10 mouse cellular contexts compared by ENCODE assay signal in genomic region chr9:120054545-120055277, GRCm38 (mm10). TPM values are rescaled to one million over a fixed set of nuclear protein-coding genes. Genes with fewer than 3 reads are reported as not detected.
DNase-seq lines count a peak whose midpoint lies in the region; ATAC-seq and TF ChIP-seq lines count a peak whose summit lies in the region.
"Had no signal": no experiment of that assay in that cellular context is flagged by ENCODE, and none has a peak within 500 bp of the region (broad histone marks: within the 10 kb centered on the region; RNA-seq: fewer than 3 reads in every experiment).

No protein-coding gene starts in this region.

- H3K4me2 ChIP-seq in liver, embryonic 15.5 days = no peak overlapping the region

- H3K4me1 ChIP-seq in liver, embryonic 15.5 days (replicated peaks) = peaks cover 14% of the 10 kb centered on the region; the same call in 1 of the 2 replicates
- peaks cover 21% of the 10 kb centered on the region for H3K4me1 ChIP-seq in thymus, adult 2 months (replicated peaks; ENCODE audit: control insufficient read depth, insufficient read depth, low read length)

- H3K4me3 ChIP-seq in liver, embryonic 15.5 days (replicated peaks) = no peak overlapping the region
- no peak overlapping the region for H3K4me3 ChIP-seq in thymus, adult 2 months (ENCODE audit: control insufficient read depth, insufficient read depth, low read length)

- TF ChIP-seq CTCF in thymus, adult 2 months (IDR thresholded peaks at IDR 0.05; ENCODE audit: borderline replicate concordance, control insufficient read depth, extremely low read depth, insufficient read depth, low read length, poor library complexity) = peak; percentile 32; the same call in 1 of the 2 replicates

- peak; percentile 83 for ATAC-seq in common myeloid progenitor, adult 5-6 weeks (replicated peaks; ENCODE audit: low read depth, poor library complexity, severe bottlenecking)
- no peak; the same call in 1 of the 2 replicates for ATAC-seq in liver, embryonic 15.5 days (ENCODE audit: insufficient read depth)

- DNase-seq in frontal cortex, postnatal 10 days (ENCODE audit: low spot score in 2 of 2) = peak; percentile 18 to 53
- DNase-seq in frontal cortex, postnatal 25 days (ENCODE audit: low spot score in 2 of 2) = no peak
- DNase-seq in 416B (ENCODE audit: low read depth) = peak; percentile 48
- peak; percentile 43 for DNase-seq in thymus, adult 2 months
- no peak for DNase-seq in urinary bladder, postnatal 4 days (ENCODE audit: low spot score in 2 of 2)
- DNase-seq in c-Kit-positive CD71-positive TER-119-positive erythroid progenitor cells, embryonic 14.5 days (ENCODE audit: low spot score) = no peak

- 0 out of 2 replicates have a peak, but pooled peaks have one; percentile 29 for TF ChIP-seq POLR2A in thymus, adult 2 months (IDR thresholded peaks at IDR 0.05; ENCODE audit: control insufficient read depth, extremely low read depth, insufficient read depth, low read length, poor library complexity)

- H3K36me3 ChIP-seq in liver, embryonic 15.5 days (replicated peaks) = no peaks in the 10 kb centered on the region
- H3K36me3 ChIP-seq in thymus, adult 2 months (ENCODE audit: control insufficient read depth, insufficient read depth, low read length) = no peaks in the 10 kb centered on the region

- H3K9me3 ChIP-seq in liver, embryonic 15.5 days (replicated peaks) = no peaks in the 10 kb centered on the region

- peak overlapping the region; percentile 55 for H3K27ac ChIP-seq in liver, embryonic 15.5 days (replicated peaks)
- H3K27ac ChIP-seq in thymus, adult 2 months (ENCODE audit: control insufficient read depth, insufficient read depth, low read length) = peak overlapping the region; percentile 54
- H3K27ac ChIP-seq: liver, embryonic 14.5 days had no signal

- WGBS in liver, embryonic 15.5 days (ENCODE audit: insufficient replicate concordance) = 17% methylated on average over 8 of the region's 8 CpGs
- WGBS in thymus, adult 2 months = 5% methylated on average over 8 of the region's 8 CpGs

- H3K9ac ChIP-seq in liver, embryonic 15.5 days = no peak overlapping the region
- H3K9ac ChIP-seq: liver, embryonic 14.5 days had no signal

- no peaks in the 10 kb centered on the region for H3K27me3 ChIP-seq in liver, embryonic 15.5 days
- no peaks in the 10 kb centered on the region for H3K27me3 ChIP-seq in thymus, adult 2 months (ENCODE audit: control insufficient read depth, insufficient read depth, low read length)

RNA-seq across cellular contexts. Expression of gene Cx3cr1, which starts 15.0 kb away (rescaled TPM):
- 7.5 and 9.4 TPM in 2 replicates for total RNA-seq in common myeloid progenitor, adult 5-6 weeks (2017)
- 2.7 and 3.5 TPM in 2 replicates for polyA plus RNA-seq in liver, embryonic 15.5 days (2015; fragmentation: Nextera tagmentation; extraction: Ambion mirVana)
- 5.1 and 7.5 TPM in 2 replicates for polyA plus RNA-seq in thymus, adult 2 months (2012; rRNA removed)

RNA-seq across cellular contexts. Expression of gene Xirp1, which starts 31.3 kb away (rescaled TPM):
- not detected in 2 replicates for total RNA-seq in common myeloid progenitor, adult 5-6 weeks (2017)
- polyA plus RNA-seq in liver, embryonic 15.5 days (2015; fragmentation: Nextera tagmentation; extraction: Ambion mirVana) = 0.17 and 0.43 TPM in 2 replicates
- 0.24 and 2.3 TPM in 2 replicates for polyA plus RNA-seq in thymus, adult 2 months (2012; rRNA removed)
- polyA plus RNA-seq: liver, embryonic 14.5 days had no signal

RNA-seq across cellular contexts. Expression of gene Ccr8, which starts 37.2 kb away (rescaled TPM):
- total RNA-seq in common myeloid progenitor, adult 5-6 weeks (2017) = not detected in 2 replicates
- polyA plus RNA-seq in liver, embryonic 15.5 days (2015; fragmentation: Nextera tagmentation; extraction: Ambion mirVana) = 0.07 TPM in 1 of 2 replicates, not detected in the other
- polyA plus RNA-seq in thymus, adult 2 months (2012; rRNA removed) = 19.2 and 21.0 TPM in 2 replicates
- polyA plus RNA-seq: liver, embryonic 14.5 days; testis, adult 2 months had no signal

RNA-seq across cellular contexts. Expression of gene Slc25a38, which starts 55.5 kb away (rescaled TPM):
- 31.2 and 41.1 TPM in 2 replicates for total RNA-seq in common myeloid progenitor, adult 5-6 weeks (2017)
- 130 and 137 TPM in 2 replicates for polyA plus RNA-seq in liver, embryonic 15.5 days (2015; fragmentation: Nextera tagmentation; extraction: Ambion mirVana)
- polyA plus RNA-seq in thymus, adult 2 months (2012; rRNA removed) = 67.8 and 79.9 TPM in 2 replicates

Comparison
In these comparisons a context has a peak if more than half of its experiments do, and no peak if none do; other contexts are left out.
1. DNase-seq: peak in frontal cortex, postnatal 10 days (2 of 2), 416B (single experiment) and thymus, adult 2 months (single experiment); none in frontal cortex, postnatal 25 days (0 of 2), urinary bladder, postnatal 4 days (0 of 2) and c-Kit-positive CD71-positive TER-119-positive erythroid progenitor cells, embryonic 14.5 days (single experiment).
2. RNA of gene Ccr8, which starts 37.2 kb away (polyA plus RNA-seq): 19.2 to 21.0 TPM in thymus, adult 2 months; 0.07 TPM in liver, embryonic 15.5 days; every median in the first group is over 10 times any median in the second.